Mouse (Mus musculus) heart, postnatal 0 days (tissue): Measurements from ENCODE around the gene Jdp2. TPM values are rescaled to one million over a fixed set of nuclear protein-coding genes. Genes with fewer than 3 reads are reported as not detected.
A peak's percentile ranks its signal among the peaks of the same experiment; 100 is the strongest.

Experiments
- ATAC-seq: fragments of 200-750 bp; cut with Nextera tagmentation; 2 replicates; pipeline ENCODE4 v1.8.0; 2017; ENCODE audit warnings: low read depth, moderate number of reproducible peaks, moderate library complexity; ENCODE audit not compliant: insufficient read depth
- DNase-seq: peaks from one replicate; pipeline ENCODE4 v3.0.0-alpha.2; 2016; ENCODE audit warnings: low spot score
- H3K27ac ChIP-seq: fragments of 300-500 bp; sonication (generic); 2 replicates; pipeline ENCODE4 v1.5.1; 2014; ENCODE audit warnings: low read depth, mild to moderate bottlenecking
- H3K27me3 ChIP-seq: fragments of 300-500 bp; sonication (generic); 2 replicates; pipeline ENCODE4 v1.6.1; 2014; ENCODE audit warnings: low read length, mixed read lengths; ENCODE audit not compliant: control insufficient read depth, insufficient read depth
- H3K36me3 ChIP-seq: fragments of 300-500 bp; sonication (generic); replicated peaks from 2 replicates; pipeline ENCODE4 v1.6.1; 2014; ENCODE audit warnings: low read length, mixed read lengths; ENCODE audit not compliant: control insufficient read depth, insufficient read depth
- H3K4me1 ChIP-seq: fragments of 300-500 bp; sonication (generic); 2 replicates; pipeline ENCODE4 v1.6.1; 2014; ENCODE audit warnings: antibody characterized with exemption; ENCODE audit not compliant: control insufficient read depth, insufficient read depth
- H3K4me2 ChIP-seq: fragments of 300-500 bp; sonication (generic); 2 replicates; pipeline ENCODE4 v1.6.1; 2014; ENCODE audit warnings: low read depth, mild to moderate bottlenecking, low read length, moderate library complexity
- H3K4me3 ChIP-seq: fragments of 300-500 bp; sonication (generic); 2 replicates; pipeline ENCODE4 v1.5.1; 2014; ENCODE audit warnings: low read depth, low read length
- H3K9ac ChIP-seq: fragments of 300-500 bp; sonication (generic); replicated peaks from 2 replicates; pipeline ENCODE4 v1.6.1; 2014; ENCODE audit warnings: low read depth, low read length, mixed read lengths
- H3K9me3 ChIP-seq: fragments of 300-500 bp; sonication (generic); replicated peaks from 2 replicates; pipeline ENCODE4 v1.6.1; 2016; ENCODE audit warnings: low read length; ENCODE audit not compliant: control insufficient read depth
- CTCF ChIP-seq: IDR thresholded peaks from 2 replicates; pipeline ENCODE4 v1.5.1; 2016; ENCODE audit warnings: antibody characterized with exemption, control low read depth, low read depth
- EP300 ChIP-seq: IDR thresholded peaks from 2 replicates; pipeline ENCODE4 v1.6.1; 2016; ENCODE audit warnings: antibody characterized with exemption, low read depth
- WGBS: fragments of 180-500 bp; shearing (Covaris S2); extraction: QIAGEN DNeasy Blood & Tissue Kit; methylation state at CpG from one replicate; pipeline ENCODE4 v1.1.7; 2014; 5-methylcytosine and 5-hydroxymethylcytosine counted together
- polyA plus RNA-seq: library from polyadenylated mRNA; unstranded; fragments of >200 nt; fragmentation: Nextera tagmentation; extraction: Ambion mirVana; gene quantifications from 2 replicates; pipeline ENCODE4 v1.2.1, GENCODE M21; 2015
- total RNA-seq: library from RNA; depleted of rRNA; stranded (reverse); fragments of >200 nt; gene quantifications from 2 replicates; pipeline ENCODE4 v1.2.3, GENCODE M21; 2014; ENCODE audit warnings: low replicate concordance

Jdp2 gene
- total and polyA plus RNA-seq, 2 experiments from 2014 or later: 0.44 to 17.9 TPM

GRCm38 (mm10) chr12:85589870-85590382 lies 8.9 kb upstream of the Jdp2 start:
- no peak for ATAC-seq
- TF ChIP-seq CTCF (no peak), EP300 (no peak)
- WGBS: 32% methylated on average over 5 of the region's 5 CpGs

GRCm38 (mm10) chr12:85592943-85593342 lies 5.9 kb upstream of the Jdp2 start:
- Histone ChIP-seq H3K4me3 (no peak overlapping the region), H3K9ac (no peak overlapping the region), H3K4me1 (peaks cover 5% of the 10 kb centered on the region; the same call in 1 of the 2 replicates), H3K27me3 (no peaks in the 10 kb centered on the region), H3K4me2 (no peak overlapping the region), H3K36me3 (no peaks in the 10 kb centered on the region), H3K27ac (no peak overlapping the region), H3K9me3 (no peaks in the 10 kb centered on the region)
- 27% methylated on average over 9 of the region's 9 CpGs for WGBS
- ATAC-seq: 0 out of 2 replicates have a peak, but pooled peaks have one; percentile 21
- TF ChIP-seq EP300 (no peak), CTCF (no peak)
- DNase-seq: no peak

More at GRCm38 (mm10) chr12:85589870-85590382, 8.9 kb upstream of the Jdp2 start:
- Histone ChIP-seq H3K4me1 (0 out of 2 replicates have a peak, but pooled peaks cover 5% of the 10 kb centered on the region), H3K9me3 (no peaks in the 10 kb centered on the region), H3K36me3 (no peaks in the 10 kb centered on the region), H3K4me2 (no peak overlapping the region), H3K9ac (no peak overlapping the region), H3K27ac (no peak overlapping the region), H3K4me3 (no peak overlapping the region), H3K27me3 (no peaks in the 10 kb centered on the region)
- DNase-seq: no peak

GRCm38 (mm10) chr12:85594390-85594789 lies 4.4 kb upstream of the Jdp2 start:
- no peak overlapping the region for H3K27ac ChIP-seq
- no peak overlapping the region for H3K4me2 ChIP-seq
- DNase-seq: no peak
- no peaks in the 10 kb centered on the region for H3K9me3 ChIP-seq
- H3K4me1 ChIP-seq: peaks cover 10% of the 10 kb centered on the region
- WGBS: 81% methylated on average over 2 of the region's 2 CpGs
- H3K4me3 ChIP-seq: no peak overlapping the region
- no peak for ATAC-seq
- no peaks in the 10 kb centered on the region for H3K36me3 ChIP-seq
- no peak overlapping the region for H3K9ac ChIP-seq
- H3K27me3 ChIP-seq: no peaks in the 10 kb centered on the region
- TF ChIP-seq CTCF (no peak), EP300 (no peak)

- no peaks in the 10 kb centered on the region for H3K36me3 ChIP-seq
Observed at GRCm38 (mm10) chr12:85598053-85598452, 774 bp upstream of the Jdp2 start.

GRCm38 (mm10) chr12:85599478-85600152 lies 788 bp downstream of the Jdp2 start:
- H3K4me3 ChIP-seq: peak overlapping the region; percentile 85
- no peaks in the 10 kb centered on the region for H3K36me3 ChIP-seq
- H3K9ac ChIP-seq: peak overlapping the region; percentile 94
- DNase-seq: peak; percentile 57
- peak overlapping the region; percentile 91 for H3K27ac ChIP-seq
- no peaks in the 10 kb centered on the region for H3K27me3 ChIP-seq
- H3K4me2 ChIP-seq: peak overlapping the region; percentile 91
- ATAC-seq: peak; percentile 48
- peaks cover 26% of the 10 kb centered on the region for H3K4me1 ChIP-seq
- TF ChIP-seq CTCF: no peak
- no peak for TF ChIP-seq EP300
- WGBS: 2% methylated on average over 41 of the region's 49 CpGs
- no peaks in the 10 kb centered on the region for H3K9me3 ChIP-seq

More at GRCm38 (mm10) chr12:85598053-85598452, 774 bp upstream of the Jdp2 start:
- peak overlapping the region; percentile 91; the same call in 1 of the 2 replicates for H3K27ac ChIP-seq
- H3K4me1 ChIP-seq: peaks cover 23% of the 10 kb centered on the region
- H3K4me3 ChIP-seq: peak overlapping the region; percentile 85
- DNase-seq (no peak), ATAC-seq (no peak)
- no peaks in the 10 kb centered on the region for H3K27me3 ChIP-seq
- H3K9ac ChIP-seq: 0 out of 2 replicates have a peak overlapping the region, but pooled peaks have one; percentile 94
- WGBS: 65% methylated on average over 11 of the region's 11 CpGs
- H3K4me2 ChIP-seq: peak overlapping the region; percentile 91
- TF ChIP-seq CTCF (no peak), EP300 (no peak)
- no peaks in the 10 kb centered on the region for H3K9me3 ChIP-seq
